Mouse (Mus musculus): Measurements from ENCODE around the gene R3hdml. TPM values are rescaled to one million over a fixed set of nuclear protein-coding genes. Genes with fewer than 3 reads are reported as not detected.
"Not testable (repeated sequence)": the region's sequence is repeated elsewhere in the genome, so short reads cannot be mapped to it uniquely, and the experiment has no call there.

R3hdml gene
- not detected for total RNA-seq (2021)

- intact Hi-C loops (cut with DNase I) = no loop called here
- no peak for DNase-seq (ENCODE audit: low spot score)
Observed at GRCm38 (mm10) chr2:163492018-163492417, at the start of gene R3hdml. Gene R3hdml, plus strand, starts transcription at chr2:163492318.

DNA sequence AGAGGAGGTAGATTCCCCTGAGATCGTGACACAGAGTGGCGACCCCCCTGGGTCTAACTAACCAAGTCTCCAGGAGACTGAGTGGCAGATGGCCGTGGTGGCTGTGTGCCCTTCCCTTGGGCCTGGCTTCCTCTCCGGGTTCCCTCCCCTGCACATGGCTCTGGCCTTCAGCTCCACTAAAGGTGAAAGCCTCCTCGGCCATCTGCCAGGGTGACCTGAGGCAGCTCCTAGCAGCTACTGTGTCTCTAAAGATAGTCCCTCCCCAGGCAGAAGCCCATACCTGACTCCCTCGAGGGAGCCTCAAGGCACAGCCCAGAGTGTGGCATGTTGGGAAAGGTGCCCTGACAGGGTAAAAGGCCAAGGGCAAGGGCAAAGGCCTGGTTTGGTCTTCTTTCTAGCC is 48.6 kb upstream of the R3hdml start:
- intact Hi-C loops (cut with DNase I) = no loop called here
- no peak for DNase-seq (ENCODE audit: low spot score)

DNA sequence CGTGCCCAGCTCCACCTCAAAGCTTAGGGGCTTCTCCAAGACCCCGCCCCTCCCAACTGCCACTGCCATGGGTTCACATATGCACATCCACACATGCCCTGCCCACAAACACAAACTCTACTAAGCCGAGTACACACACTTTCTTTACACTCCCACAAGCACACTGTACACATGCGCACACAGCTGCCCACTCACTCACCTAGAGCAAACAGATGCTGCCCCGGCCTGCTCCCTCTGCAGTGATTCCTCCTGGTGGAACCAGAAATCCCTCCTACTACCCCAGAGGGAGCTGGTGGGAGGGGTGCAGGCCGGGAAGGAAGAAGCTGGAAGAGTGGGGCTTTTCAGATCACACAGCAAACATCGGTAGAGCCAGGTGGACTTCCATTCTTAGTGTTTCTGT is 48.1 kb upstream of the R3hdml start:
- intact Hi-C loops (cut with DNase I) = no loop called here
- DNase-seq (ENCODE audit: low spot score) = no peak

DNA sequence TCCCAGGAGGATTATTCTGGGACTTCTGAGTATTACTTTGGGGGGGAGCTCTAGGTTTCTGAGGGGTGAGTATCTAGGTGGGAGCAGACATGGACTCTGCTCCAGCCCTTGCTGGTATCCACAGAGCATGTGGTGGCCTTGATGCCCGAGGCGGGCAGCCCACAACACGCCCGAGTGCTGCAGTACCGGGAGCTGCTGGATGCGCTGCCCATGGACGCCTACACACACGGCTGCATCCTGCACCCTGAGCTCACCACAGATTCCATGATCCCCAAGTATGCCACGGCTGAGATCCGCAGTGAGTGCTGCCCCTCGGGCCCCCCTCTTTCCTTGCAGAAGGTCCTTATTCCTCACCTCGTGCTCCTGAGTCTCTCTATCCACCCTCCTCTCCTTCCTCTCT is 44.7 kb upstream of the R3hdml start:
- DNase-seq (ENCODE audit: low spot score) = no peak
- intact Hi-C loops (cut with DNase I) = no loop called here

GRCm38 (mm10) chr2:163449276-163449675 is 42.8 kb upstream of the R3hdml start:
- DNase-seq (ENCODE audit: low spot score) = no peak
- intact Hi-C loops (cut with DNase I) = no loop called here

GRCm38 (mm10) chr2:163450668-163451295 is 41.3 kb upstream of the R3hdml start:
- intact Hi-C loops (cut with DNase I) = no loop called here
- no peak for DNase-seq (ENCODE audit: low spot score)

DNA sequence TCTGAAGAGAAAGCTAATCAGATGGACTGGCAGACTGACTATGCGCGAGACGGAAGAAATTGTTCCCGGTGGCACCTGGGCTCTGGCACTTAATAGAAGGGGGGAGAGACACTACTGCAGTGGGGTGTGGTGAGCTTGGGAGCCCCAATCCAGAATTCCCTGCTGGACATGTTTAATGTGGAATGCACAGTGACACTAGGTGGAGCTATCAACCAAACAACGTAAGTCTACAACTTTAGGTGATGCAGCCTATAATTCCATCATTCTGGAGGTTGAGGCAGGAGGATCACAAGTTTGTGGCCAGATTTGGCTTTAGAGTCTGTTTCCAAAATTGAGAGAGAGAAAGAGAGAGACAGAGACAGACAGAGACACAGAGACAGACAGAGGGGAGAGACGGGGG is 39.4 kb upstream of the R3hdml start:
- intact Hi-C loops (cut with DNase I) = no loop called here
- DNase-seq (ENCODE audit: low spot score) = no peak

- no peak for DNase-seq (ENCODE audit: low spot score)
- intact Hi-C loops (cut with DNase I) = no loop called here
Observed at GRCm38 (mm10) chr2:163453378-163453777, 38.7 kb upstream of the R3hdml start.

DNA sequence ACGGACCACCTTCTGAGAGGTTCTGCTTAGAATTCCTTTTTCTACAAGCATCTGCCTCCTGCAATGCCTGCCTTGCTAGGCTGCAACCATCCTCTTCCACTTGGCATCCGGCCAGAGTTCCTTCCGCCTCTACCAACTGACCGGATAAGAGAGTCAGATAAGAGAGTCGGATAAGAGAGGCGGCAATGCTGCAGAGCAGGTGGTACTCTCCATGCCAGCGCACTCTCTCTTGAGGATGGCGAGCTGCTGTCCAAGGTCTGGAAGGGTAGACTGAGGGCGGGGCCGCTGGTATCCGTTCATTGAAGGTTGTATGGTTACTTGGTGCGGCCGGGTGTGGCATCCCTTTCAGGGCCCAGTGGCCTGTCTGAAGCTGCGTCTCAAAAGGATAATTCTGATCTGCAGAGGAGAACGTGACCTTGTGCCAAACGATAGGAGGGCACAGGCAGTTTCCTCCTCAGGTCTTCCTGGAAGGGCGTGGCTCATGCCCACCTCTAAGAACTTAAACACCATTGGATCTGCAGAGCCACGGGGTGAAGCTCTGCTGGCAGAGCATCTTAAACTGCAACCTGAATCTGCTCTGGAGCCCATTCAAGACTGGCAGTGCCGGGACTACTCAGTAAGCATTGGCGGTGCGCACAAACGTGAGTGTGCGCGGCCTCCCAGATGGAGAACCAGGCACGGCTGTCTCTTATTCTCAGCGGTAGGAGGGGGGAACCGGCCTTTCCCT is 33.4 kb upstream of the R3hdml start:
- intact Hi-C loops (cut with DNase I) = no loop called here

DNA sequence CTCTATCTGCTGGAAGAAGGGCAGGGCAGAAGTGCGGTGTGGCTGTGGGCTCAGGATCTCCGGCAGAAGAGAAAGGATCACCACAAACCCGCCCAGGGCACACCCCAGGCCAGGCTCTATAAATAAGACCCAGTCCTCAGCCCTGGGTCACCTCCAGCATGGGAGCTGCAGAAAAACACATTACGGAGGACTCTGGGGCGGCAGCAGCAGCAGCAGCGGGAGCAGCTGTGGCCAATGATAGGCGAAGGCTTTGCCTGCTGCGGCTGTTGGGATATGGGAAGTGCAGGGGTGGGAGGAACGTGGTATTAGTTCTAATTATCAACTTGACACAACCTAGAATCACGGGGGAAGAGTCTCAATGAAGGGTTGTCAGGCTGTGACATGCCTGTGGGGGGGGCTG is 32.7 kb upstream of the R3hdml start:
- intact Hi-C loops (cut with DNase I) = no loop called here
- no peak for DNase-seq (ENCODE audit: low spot score)

More for the DNA sequence above, 33.4 kb upstream of the R3hdml start:
- DNase-seq (ENCODE audit: low spot score) = no peak

DNA sequence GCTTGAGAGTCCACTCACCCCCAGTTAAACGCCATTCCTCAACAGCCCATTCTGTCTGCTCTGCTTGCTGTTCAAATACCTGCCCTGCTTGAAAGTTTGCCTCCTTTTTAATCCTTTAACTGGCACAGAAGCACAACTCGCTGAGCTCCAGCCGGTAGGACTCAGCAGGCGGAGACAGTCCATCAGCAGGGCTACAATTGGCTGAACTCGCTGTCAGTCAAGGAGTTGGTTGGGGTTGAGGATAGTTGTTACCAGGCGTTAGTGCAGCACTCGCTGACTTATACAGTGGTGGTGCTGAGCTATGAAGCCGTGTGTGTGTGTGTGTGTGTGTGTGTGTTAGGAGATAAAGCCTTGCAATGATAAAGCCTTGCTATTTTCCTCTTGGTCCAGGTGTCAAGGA is 31.5 kb upstream of the R3hdml start:
- intact Hi-C loops (cut with DNase I) = no loop called here
- no peak for DNase-seq (ENCODE audit: low spot score)

DNA sequence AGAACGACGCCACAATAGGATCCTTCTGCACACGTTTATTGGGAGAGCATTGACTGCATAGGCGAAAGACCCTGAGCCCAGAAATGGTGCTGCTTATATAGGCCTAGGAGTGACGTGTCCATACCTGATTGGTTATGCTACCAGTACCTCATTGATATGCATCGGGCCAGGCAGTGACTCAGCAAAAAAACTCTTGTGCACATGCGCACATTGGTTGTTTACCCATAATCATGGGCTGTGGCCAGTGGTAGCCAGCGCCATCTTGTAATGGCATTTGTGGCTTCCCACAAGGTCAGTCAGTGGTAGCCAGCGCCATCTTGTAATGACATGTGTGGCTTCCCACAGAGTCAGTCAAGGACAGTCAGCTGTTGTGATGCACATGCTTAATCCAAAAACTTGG is 30.8 kb upstream of the R3hdml start:
- intact Hi-C loops (cut with DNase I) = not testable (repeated sequence)

DNA sequence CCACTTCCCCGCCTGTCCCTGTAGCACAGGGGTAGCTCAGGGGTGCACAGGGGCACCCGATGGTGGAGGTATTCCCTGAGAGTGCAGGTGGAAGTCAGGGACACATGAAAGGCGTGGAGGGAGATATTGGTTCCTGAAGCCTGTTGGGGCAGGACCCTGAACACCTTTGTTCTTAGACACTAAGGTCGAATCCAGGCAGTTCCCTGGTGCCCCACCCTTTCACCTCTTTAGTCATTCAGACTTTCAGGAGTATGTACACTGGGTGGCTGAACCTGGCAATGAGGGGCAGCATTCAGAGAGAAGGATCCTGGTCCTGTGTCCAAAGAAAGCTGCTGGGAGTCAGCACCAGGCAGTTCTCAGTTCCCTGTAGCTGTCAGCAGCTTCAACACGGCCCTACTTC is 29.7 kb upstream of the R3hdml start:
- intact Hi-C loops (cut with DNase I) = no loop called here
- no peak for DNase-seq (ENCODE audit: low spot score)

More for the DNA sequence above, 30.8 kb upstream of the R3hdml start:
- DNase-seq (ENCODE audit: low spot score) = not testable (repeated sequence)

GRCm38 (mm10) chr2:163462801-163463200 is 29.3 kb upstream of the R3hdml start:
- no peak for DNase-seq (ENCODE audit: low spot score)
- intact Hi-C loops (cut with DNase I) = no loop called here

DNA sequence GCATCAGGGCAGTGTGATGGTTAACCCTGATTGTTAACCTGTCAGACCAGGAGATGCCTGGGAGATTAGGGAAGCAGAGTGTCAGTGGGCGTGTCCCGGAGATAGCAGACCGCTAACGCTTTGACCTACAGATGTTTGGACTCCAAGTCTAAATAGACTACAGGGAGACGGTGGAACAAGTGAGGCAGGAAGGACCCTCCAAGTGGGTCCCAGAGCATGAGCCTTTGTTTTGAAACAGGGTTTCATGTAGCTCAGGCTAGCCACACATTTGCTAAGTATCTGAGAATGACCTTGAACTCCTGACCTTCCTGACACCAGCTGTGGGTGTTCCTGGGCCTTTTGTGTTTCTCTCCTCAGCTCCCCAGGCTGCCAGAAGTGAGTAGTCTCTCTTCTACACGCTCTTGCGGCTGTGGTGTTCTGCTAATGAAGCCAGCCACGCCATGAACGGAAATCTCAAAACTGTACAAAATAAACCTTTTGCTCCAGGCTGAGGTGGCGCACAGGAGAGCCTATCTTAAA is 28.8 kb upstream of the R3hdml start:
- intact Hi-C loops (cut with DNase I) = no loop called here
- DNase-seq (ENCODE audit: low spot score) = no peak

GRCm38 (mm10) chr2:163463998-163464397 is 28.1 kb upstream of the R3hdml start:
- no peak for DNase-seq (ENCODE audit: low spot score)
- intact Hi-C loops (cut with DNase I) = no loop called here

- no peak for DNase-seq (ENCODE audit: low spot score)
- intact Hi-C loops (cut with DNase I) = no loop called here
Observed at GRCm38 (mm10) chr2:163464562-163464961, 27.6 kb upstream of the R3hdml start.

DNA sequence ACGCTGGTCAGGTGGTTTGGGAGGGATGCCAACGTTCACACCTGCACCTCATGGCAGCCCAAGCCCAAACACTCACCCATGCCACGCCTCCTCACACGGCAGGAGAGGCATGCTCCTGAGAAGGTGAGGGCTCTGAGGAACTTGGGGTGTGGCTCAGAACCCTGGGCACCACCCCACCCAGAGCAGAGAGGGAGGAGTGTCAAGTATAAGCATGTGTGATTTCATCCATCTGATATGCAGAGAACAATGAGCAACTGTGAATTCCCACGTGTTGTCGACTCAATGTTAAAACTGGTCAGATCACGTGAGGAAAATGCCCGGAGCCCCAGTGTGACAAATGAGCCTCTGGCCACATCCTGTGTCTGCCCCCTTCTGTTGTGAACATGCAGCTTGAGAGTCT is 25.3 kb upstream of the R3hdml start:
- intact Hi-C loops (cut with DNase I) = no loop called here
- no peak for DNase-seq (ENCODE audit: low spot score)

- intact Hi-C loops (cut with DNase I) = no loop called here
- no peak for DNase-seq (ENCODE audit: low spot score)
Observed at GRCm38 (mm10) chr2:163467585-163467984, 24.5 kb upstream of the R3hdml start.

- no peak for DNase-seq (ENCODE audit: low spot score)
- intact Hi-C loops (cut with DNase I) = no loop called here
Observed at GRCm38 (mm10) chr2:163468866-163469265, 23.3 kb upstream of the R3hdml start.

- DNase-seq (ENCODE audit: low spot score) = no peak
- intact Hi-C loops (cut with DNase I) = no loop called here
Observed at GRCm38 (mm10) chr2:163469711-163470110, 22.4 kb upstream of the R3hdml start.

DNA sequence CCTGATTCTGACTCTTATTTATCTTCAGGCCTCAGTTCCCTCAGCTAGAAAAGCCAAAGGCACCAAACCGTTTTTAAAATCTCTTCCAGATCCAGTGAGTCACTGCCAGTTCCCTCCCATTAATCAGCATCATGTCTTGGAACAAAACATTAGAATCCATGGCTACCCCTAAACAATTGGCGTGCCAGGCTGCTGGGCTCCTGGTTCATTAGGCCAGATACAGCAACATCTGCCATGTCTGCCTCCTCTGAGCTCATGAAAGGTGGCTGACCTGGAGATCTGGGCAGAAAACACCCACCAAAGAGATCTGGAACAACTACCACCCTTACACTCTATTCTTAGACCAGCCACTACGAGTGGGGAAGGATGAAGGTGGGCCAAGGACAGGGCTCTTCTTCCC is 21.0 kb upstream of the R3hdml start:
- peak; percentile 36 for DNase-seq (ENCODE audit: low spot score)
- intact Hi-C loops (cut with DNase I) = no loop called here

All from heart, postnatal 25 days (tissue).